Mouse (Mus musculus): ENCODE data around the gene Lmnb2. TPM values are rescaled to one million over a fixed set of nuclear protein-coding genes. Genes with fewer than 3 reads are reported as not detected.

The Lmnb2 gene
- polyA plus RNA-seq, 1 experiment from 2014 or later, result 30.9 TPM

GRCm38 (mm10) chr10:80942919-80943318 is 24.9 kb upstream of the Lmnb2 start:
- DNase-seq (ENCODE audit: low spot score) (no peak), ATAC-seq (replicated peaks; ENCODE audit: low FRiP score) (no peak)
- 60% methylated on average over 8 of the region's 8 CpGs for WGBS
- no peak overlapping the region for H3K4me3 ChIP-seq (ENCODE audit: low read depth, low read length)
- H3K27me3 ChIP-seq (ENCODE audit: control insufficient read depth, insufficient read depth, low read length), result peaks cover 8% of the 10 kb centered on the region; the same call in 1 of the 2 replicates
- H3K9ac ChIP-seq (ENCODE audit: low read length), result no peak overlapping the region
- peaks cover 10% of the 10 kb centered on the region for H3K4me1 ChIP-seq (replicated peaks; ENCODE audit: control insufficient read depth, insufficient read depth, low read length)
- no peaks in the 10 kb centered on the region for H3K9me3 ChIP-seq (ENCODE audit: control insufficient read depth, low read length)
- H3K4me2 ChIP-seq (ENCODE audit: low read depth, low read length, severe bottlenecking), result no peak overlapping the region
- H3K27ac ChIP-seq (ENCODE audit: low read depth, low read length), result no peak overlapping the region
- no peaks in the 10 kb centered on the region for H3K36me3 ChIP-seq (ENCODE audit: control insufficient read depth, insufficient read depth, low read length)

- Histone ChIP-seq H3K36me3 (ENCODE audit: control insufficient read depth, insufficient read depth, low read length) (no peaks in the 10 kb centered on the region), H3K27ac (ENCODE audit: low read depth, low read length) (no peak overlapping the region), H3K9ac (ENCODE audit: low read length) (no peak overlapping the region), H3K27me3 (ENCODE audit: control insufficient read depth, insufficient read depth, low read length) (peaks cover 28% of the 10 kb centered on the region), H3K4me1 (replicated peaks; ENCODE audit: control insufficient read depth, insufficient read depth, low read length) (peaks cover 27% of the 10 kb centered on the region), H3K9me3 (ENCODE audit: control insufficient read depth, low read length) (no peaks in the 10 kb centered on the region), H3K4me2 (ENCODE audit: low read depth, low read length, severe bottlenecking) (no peak overlapping the region), H3K4me3 (ENCODE audit: low read depth, low read length) (no peak overlapping the region)
- WGBS, result 81% methylated on average over 2 of the region's 2 CpGs
- DNase-seq (ENCODE audit: low spot score), result no peak
- no peak for ATAC-seq (replicated peaks; ENCODE audit: low FRiP score)
Measured at GRCm38 (mm10) chr10:80940988-80941347, 22.9 kb upstream of the Lmnb2 start.

- ATAC-seq (replicated peaks; ENCODE audit: low FRiP score) (no peak), DNase-seq (ENCODE audit: low spot score) (no peak)
- Histone ChIP-seq H3K9me3 (ENCODE audit: control insufficient read depth, low read length) (no peaks in the 10 kb centered on the region), H3K27me3 (ENCODE audit: control insufficient read depth, insufficient read depth, low read length) (peaks cover 29% of the 10 kb centered on the region), H3K4me2 (ENCODE audit: low read depth, low read length, severe bottlenecking) (peak overlapping the region; percentile 84; the same call in 1 of the 2 replicates), H3K9ac (ENCODE audit: low read length) (peak overlapping the region; percentile 55; the same call in 1 of the 2 replicates), H3K4me1 (replicated peaks; ENCODE audit: control insufficient read depth, insufficient read depth, low read length) (peaks cover 30% of the 10 kb centered on the region), H3K36me3 (ENCODE audit: control insufficient read depth, insufficient read depth, low read length) (no peaks in the 10 kb centered on the region), H3K27ac (ENCODE audit: low read depth, low read length) (no peak overlapping the region), H3K4me3 (ENCODE audit: low read depth, low read length) (no peak overlapping the region)
- 56% methylated on average over 8 of the region's 8 CpGs for WGBS
Measured at GRCm38 (mm10) chr10:80940320-80940987, 22.4 kb upstream of the Lmnb2 start.

- Histone ChIP-seq H3K27me3 (ENCODE audit: control insufficient read depth, insufficient read depth, low read length) (peaks cover 34% of the 10 kb centered on the region), H3K4me3 (ENCODE audit: low read depth, low read length) (peak overlapping the region; percentile 36), H3K27ac (ENCODE audit: low read depth, low read length) (no peak overlapping the region), H3K4me1 (replicated peaks; ENCODE audit: control insufficient read depth, insufficient read depth, low read length) (peaks cover 30% of the 10 kb centered on the region), H3K9me3 (ENCODE audit: control insufficient read depth, low read length) (no peaks in the 10 kb centered on the region), H3K36me3 (ENCODE audit: control insufficient read depth, insufficient read depth, low read length) (no peaks in the 10 kb centered on the region), H3K4me2 (ENCODE audit: low read depth, low read length, severe bottlenecking) (peak overlapping the region; percentile 84), H3K9ac (ENCODE audit: low read length) (peak overlapping the region; percentile 55)
- peak; percentile 33; the same call in 1 of the 2 replicates for ATAC-seq (replicated peaks; ENCODE audit: low FRiP score)
- 6% methylated on average over 28 of the region's 28 CpGs for WGBS
- DNase-seq (ENCODE audit: low spot score), result peak; percentile 90
Measured at GRCm38 (mm10) chr10:80939671-80940070, 21.6 kb upstream of the Lmnb2 start.

- Histone ChIP-seq H3K36me3 (ENCODE audit: control insufficient read depth, insufficient read depth, low read length) (no peaks in the 10 kb centered on the region), H3K4me3 (ENCODE audit: low read depth, low read length) (peak overlapping the region; percentile 36), H3K4me1 (replicated peaks; ENCODE audit: control insufficient read depth, insufficient read depth, low read length) (peaks cover 32% of the 10 kb centered on the region), H3K4me2 (ENCODE audit: low read depth, low read length, severe bottlenecking) (peak overlapping the region; percentile 84), H3K27ac (ENCODE audit: low read depth, low read length) (no peak overlapping the region), H3K27me3 (ENCODE audit: control insufficient read depth, insufficient read depth, low read length) (peaks cover 41% of the 10 kb centered on the region), H3K9me3 (ENCODE audit: control insufficient read depth, low read length) (no peaks in the 10 kb centered on the region), H3K9ac (ENCODE audit: low read length) (0 out of 2 replicates have a peak overlapping the region, but pooled peaks have one; percentile 16)
- ATAC-seq (replicated peaks; ENCODE audit: low FRiP score) (peak; percentile 55; the same call in 1 of the 2 replicates), DNase-seq (ENCODE audit: low spot score) (peak; percentile 78)
- WGBS, result 12% methylated on average over 15 of the region's 15 CpGs
Measured at GRCm38 (mm10) chr10:80938831-80939550, 20.9 kb upstream of the Lmnb2 start.

GRCm38 (mm10) chr10:80937646-80938045 is 19.6 kb upstream of the Lmnb2 start:
- Histone ChIP-seq H3K4me3 (ENCODE audit: low read depth, low read length) (no peak overlapping the region), H3K27me3 (ENCODE audit: control insufficient read depth, insufficient read depth, low read length) (peaks cover 54% of the 10 kb centered on the region), H3K4me1 (replicated peaks; ENCODE audit: control insufficient read depth, insufficient read depth, low read length) (peaks cover 44% of the 10 kb centered on the region), H3K36me3 (ENCODE audit: control insufficient read depth, insufficient read depth, low read length) (no peaks in the 10 kb centered on the region), H3K9me3 (ENCODE audit: control insufficient read depth, low read length) (no peaks in the 10 kb centered on the region), H3K9ac (ENCODE audit: low read length) (no peak overlapping the region), H3K4me2 (ENCODE audit: low read depth, low read length, severe bottlenecking) (no peak overlapping the region), H3K27ac (ENCODE audit: low read depth, low read length) (no peak overlapping the region)
- 35% methylated on average over 8 of the region's 8 CpGs for WGBS
- DNase-seq (ENCODE audit: low spot score), result no peak
- ATAC-seq (replicated peaks; ENCODE audit: low FRiP score), result no peak

- Histone ChIP-seq H3K36me3 (ENCODE audit: control insufficient read depth, insufficient read depth, low read length) (no peaks in the 10 kb centered on the region), H3K9ac (ENCODE audit: low read length) (no peak overlapping the region; the same call in 1 of the 2 replicates), H3K27ac (ENCODE audit: low read depth, low read length) (no peak overlapping the region), H3K9me3 (ENCODE audit: control insufficient read depth, low read length) (no peaks in the 10 kb centered on the region), H3K4me2 (ENCODE audit: low read depth, low read length, severe bottlenecking) (peak overlapping the region; percentile 39), H3K27me3 (ENCODE audit: control insufficient read depth, insufficient read depth, low read length) (peaks cover 63% of the 10 kb centered on the region), H3K4me3 (ENCODE audit: low read depth, low read length) (peak overlapping the region; percentile 22), H3K4me1 (replicated peaks; ENCODE audit: control insufficient read depth, insufficient read depth, low read length) (peaks cover 52% of the 10 kb centered on the region)
- DNase-seq (ENCODE audit: low spot score), result no peak
- WGBS, result 10% methylated on average over 6 of the region's 6 CpGs
- no peak for ATAC-seq (replicated peaks; ENCODE audit: low FRiP score)
Measured at GRCm38 (mm10) chr10:80936810-80937164, 18.7 kb upstream of the Lmnb2 start.

GRCm38 (mm10) chr10:80936135-80936809 is 18.2 kb upstream of the Lmnb2 start:
- H3K9ac ChIP-seq (ENCODE audit: low read length), result peak overlapping the region; percentile 37
- H3K4me2 ChIP-seq (ENCODE audit: low read depth, low read length, severe bottlenecking), result peak overlapping the region; percentile 39
- peak; percentile 80 for DNase-seq (ENCODE audit: low spot score)
- H3K36me3 ChIP-seq (ENCODE audit: control insufficient read depth, insufficient read depth, low read length), result no peaks in the 10 kb centered on the region
- peaks cover 68% of the 10 kb centered on the region for H3K27me3 ChIP-seq (ENCODE audit: control insufficient read depth, insufficient read depth, low read length)
- H3K4me3 ChIP-seq (ENCODE audit: low read depth, low read length), result peak overlapping the region; percentile 22
- peaks cover 56% of the 10 kb centered on the region for H3K4me1 ChIP-seq (replicated peaks; ENCODE audit: control insufficient read depth, insufficient read depth, low read length)
- H3K9me3 ChIP-seq (ENCODE audit: control insufficient read depth, low read length), result no peaks in the 10 kb centered on the region
- peak overlapping the region; percentile 41; the same call in 1 of the 2 replicates for H3K27ac ChIP-seq (ENCODE audit: low read depth, low read length)
- WGBS, result under 1% methylated on average over 37 of the region's 37 CpGs
- ATAC-seq (replicated peaks; ENCODE audit: low FRiP score), result peak; percentile 37; the same call in 1 of the 2 replicates
